Mouse (Mus musculus) heart, postnatal 0 days (tissue): ENCODE data around the gene Tshz2.

Experiments used
- CTCF ChIP-seq: IDR thresholded peaks from 2 replicates; pipeline ENCODE4 v1.5.1; 2016; ENCODE audit warnings: antibody characterized with exemption, control low read depth, low read depth
- EP300 ChIP-seq: IDR thresholded peaks from 2 replicates; pipeline ENCODE4 v1.6.1; 2016; ENCODE audit warnings: antibody characterized with exemption, low read depth

DNA sequence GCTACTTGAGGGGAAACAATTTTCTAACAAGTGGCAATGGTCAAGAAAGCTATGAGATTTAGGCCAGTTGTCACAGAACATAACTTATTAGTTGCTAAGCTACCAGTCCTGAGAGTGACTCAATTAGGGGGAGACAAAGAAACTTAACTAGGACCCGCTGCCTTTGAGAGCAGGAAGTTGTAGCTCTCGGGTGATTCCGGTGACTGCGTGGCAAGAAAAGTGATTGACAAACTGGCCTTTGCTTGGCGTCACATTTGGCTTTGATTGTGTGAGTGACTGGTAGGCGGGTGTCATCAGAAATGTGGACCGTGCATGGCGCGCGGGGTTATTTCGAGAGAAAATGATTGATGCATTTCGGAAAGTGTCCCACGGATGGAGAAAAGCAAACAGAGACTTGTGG is 22.9 kb upstream of the Tshz2 start:
- TF ChIP-seq CTCF = no peak
- no peak for TF ChIP-seq EP300
